Comparison of ENCODE assay signal across 12 mouse cellular contexts in genomic region chr19:16140710-16141109, GRCm38 (mm10). TPM values are rescaled to one million over a fixed set of nuclear protein-coding genes. Genes with fewer than 3 reads are reported as not detected.
DNase-seq lines count a peak whose midpoint lies in the region; ATAC-seq and TF ChIP-seq lines count a peak whose summit lies in the region.
"Had no signal": no experiment of that assay in that cellular context is flagged by ENCODE, and none has a peak within 500 bp of the region (broad histone marks: within the 10 kb centered on the region; RNA-seq: fewer than 3 reads in every experiment).

No protein-coding gene starts in this region.

- H3K9ac ChIP-seq in stomach, embryonic 16.5 days (ENCODE audit: low read length) = 0 out of 2 replicates have a peak overlapping the region, but pooled peaks have one; percentile 16
- H3K9ac ChIP-seq in stomach, postnatal 0 days (ENCODE audit: low read length) = no peak overlapping the region
- H3K9ac ChIP-seq in liver, embryonic 13.5 days = no peak overlapping the region
- H3K9ac ChIP-seq: lung, embryonic 15.5 days; neural tube, embryonic 12.5 days had no signal

- peak overlapping the region; percentile 52 for H3K27ac ChIP-seq in kidney, adult 2 months (ENCODE audit: insufficient read depth, low read depth, low read length)
- no peak overlapping the region for H3K27ac ChIP-seq in stomach, embryonic 16.5 days (ENCODE audit: low read length)
- no peak overlapping the region for H3K27ac ChIP-seq in stomach, postnatal 0 days (replicated peaks)
- peak overlapping the region; percentile 43; the same call in 1 of the 2 replicates for H3K27ac ChIP-seq in liver, embryonic 13.5 days
- H3K27ac ChIP-seq: lung, embryonic 15.5 days; neural tube, embryonic 12.5 days had no signal

- no peaks in the 10 kb centered on the region for H3K27me3 ChIP-seq in kidney, adult 2 months (replicated peaks; ENCODE audit: control insufficient read depth, insufficient read depth, low read length)
- H3K27me3 ChIP-seq in stomach, embryonic 16.5 days (ENCODE audit: control insufficient read depth, insufficient read depth, low read length) = no peaks in the 10 kb centered on the region
- H3K27me3 ChIP-seq in stomach, postnatal 0 days (ENCODE audit: control insufficient read depth, insufficient read depth, low read length) = no peaks in the 10 kb centered on the region
- H3K27me3 ChIP-seq in liver, embryonic 13.5 days = peaks cover 17% of the 10 kb centered on the region
- H3K27me3 ChIP-seq in splenic B cell, adult 2 months (ENCODE audit: control insufficient read depth, insufficient read depth, low read length, poor library complexity, severe bottlenecking) = no peaks in the 10 kb centered on the region
- H3K27me3 ChIP-seq: lung, embryonic 15.5 days; neural tube, embryonic 12.5 days had no signal

- no peaks in the 10 kb centered on the region for H3K9me3 ChIP-seq in stomach, embryonic 16.5 days (replicated peaks; ENCODE audit: control insufficient read depth, low read length)
- no peaks in the 10 kb centered on the region for H3K9me3 ChIP-seq in stomach, postnatal 0 days (ENCODE audit: control insufficient read depth, low read length)
- H3K9me3 ChIP-seq in liver, embryonic 13.5 days (replicated peaks) = no peaks in the 10 kb centered on the region
- H3K9me3 ChIP-seq: lung, embryonic 15.5 days; neural tube, embryonic 12.5 days had no signal

- DNase-seq in kidney, adult 2 months = peak; percentile 41
- no peak for DNase-seq in kidney, postnatal 10 days
- no peak for DNase-seq in stomach, postnatal 0 days (ENCODE audit: low spot score)
- no peak for DNase-seq in liver, embryonic 13.5 days
- peak; percentile 24 for DNase-seq in splenic B cell, adult 2 months (ENCODE audit: low read depth, low spot score)
- DNase-seq in embryo, embryonic 9.5 days (ENCODE audit: extremely low spot score) = no peak
- DNase-seq in embryo, embryonic 10 days (ENCODE audit: low spot score) = no peak
- DNase-seq: adrenal gland, postnatal 10 days; cerebellum, postnatal 14 days had no signal

- H3K4me3 ChIP-seq in kidney, adult 2 months (ENCODE audit: insufficient read depth, low read depth, low read length) = no peak overlapping the region
- H3K4me3 ChIP-seq in stomach, embryonic 16.5 days (replicated peaks; ENCODE audit: low read length) = no peak overlapping the region
- H3K4me3 ChIP-seq in stomach, postnatal 0 days (ENCODE audit: low read depth, low read length) = no peak overlapping the region
- no peak overlapping the region for H3K4me3 ChIP-seq in liver, embryonic 13.5 days (replicated peaks)
- H3K4me3 ChIP-seq: lung, embryonic 15.5 days; neural tube, embryonic 12.5 days had no signal

- no peaks in the 10 kb centered on the region for H3K36me3 ChIP-seq in kidney, adult 2 months (ENCODE audit: control insufficient read depth, insufficient read depth, low read length)
- H3K36me3 ChIP-seq in stomach, embryonic 16.5 days (ENCODE audit: control insufficient read depth, insufficient read depth, low read length) = no peaks in the 10 kb centered on the region
- H3K36me3 ChIP-seq in stomach, postnatal 0 days (ENCODE audit: control insufficient read depth, insufficient read depth, low read length) = no peaks in the 10 kb centered on the region
- H3K36me3 ChIP-seq in liver, embryonic 13.5 days = no peaks in the 10 kb centered on the region
- no peaks in the 10 kb centered on the region for H3K36me3 ChIP-seq in splenic B cell, adult 2 months (ENCODE audit: control insufficient read depth, insufficient read depth, low read length, poor library complexity, severe bottlenecking)

- 21% methylated on average over 4 of the region's 4 CpGs for WGBS in kidney, adult 2 months
- WGBS in stomach, embryonic 16.5 days = 55% methylated on average over 4 of the region's 4 CpGs
- 62% methylated on average over 4 of the region's 4 CpGs for WGBS in stomach, postnatal 0 days
- WGBS in liver, embryonic 13.5 days (ENCODE audit: insufficient replicate concordance) = 30% methylated on average over 4 of the region's 4 CpGs

- H3K4me2 ChIP-seq in stomach, embryonic 16.5 days (ENCODE audit: low read depth, low read length) = no peak overlapping the region
- H3K4me2 ChIP-seq in stomach, postnatal 0 days (replicated peaks; ENCODE audit: low read depth) = no peak overlapping the region
- H3K4me2 ChIP-seq in liver, embryonic 13.5 days = peak overlapping the region; percentile 12; the same call in 1 of the 2 replicates
- H3K4me2 ChIP-seq: lung, embryonic 15.5 days; neural tube, embryonic 12.5 days had no signal

- no peak for TF ChIP-seq CTCF in kidney, adult 2 months (conservative IDR thresholded peaks at IDR 0.05; ENCODE audit: insufficient read depth, insufficient read length, low read depth, low read length)
- no peak for TF ChIP-seq CTCF in stomach, postnatal 0 days (IDR thresholded peaks at IDR 0.05; ENCODE audit: low read depth)

- peaks cover 30% of the 10 kb centered on the region for H3K4me1 ChIP-seq in kidney, adult 2 months (ENCODE audit: control insufficient read depth, insufficient read depth, low read length)
- peaks cover 46% of the 10 kb centered on the region for H3K4me1 ChIP-seq in stomach, embryonic 16.5 days (ENCODE audit: control insufficient read depth, insufficient read depth, low read length)
- peaks cover 7% of the 10 kb centered on the region for H3K4me1 ChIP-seq in stomach, postnatal 0 days (replicated peaks; ENCODE audit: control insufficient read depth, insufficient read depth)
- peaks cover 57% of the 10 kb centered on the region for H3K4me1 ChIP-seq in liver, embryonic 13.5 days (replicated peaks)

- no peak for TF ChIP-seq EP300 in stomach, postnatal 0 days (optimal IDR thresholded peaks at IDR 0.05)

- TF ChIP-seq POLR2A in kidney, adult 2 months (IDR thresholded peaks at IDR 0.05; ENCODE audit: low read depth, low read length) = no peak

- ATAC-seq in stomach, embryonic 16.5 days (ENCODE audit: insufficient read depth, low FRiP score) = no peak
- no peak for ATAC-seq in stomach, postnatal 0 days (ENCODE audit: low FRiP score, low TSS enrichment)
- no peak for ATAC-seq in liver, embryonic 13.5 days (ENCODE audit: low read depth)

RNA-seq across cellular contexts. Expression of gene Gnaq, which starts 8.1 kb away (rescaled TPM):
- 13.2 and 15.6 TPM in 2 replicates for polyA plus RNA-seq in kidney, adult 2 months (2012; rRNA removed)
- polyA plus RNA-seq in stomach, embryonic 16.5 days (2015; fragmentation: Nextera tagmentation; extraction: Ambion mirVana) = 38.8 and 39.4 TPM in 2 replicates
- 18.1 and 18.6 TPM in 2 replicates for polyA plus RNA-seq in stomach, postnatal 0 days (2015; fragmentation: Nextera tagmentation; extraction: Ambion mirVana)
- polyA plus RNA-seq in liver, embryonic 13.5 days (2015; fragmentation: Nextera tagmentation; extraction: Ambion mirVana) = 4.0 and 4.2 TPM in 2 replicates

Comparison
In these comparisons a context has a peak if more than half of its experiments do, and no peak if none do; other contexts are left out.
1. DNase-seq: peak in kidney, adult 2 months (single experiment) and splenic B cell, adult 2 months (single experiment); none in kidney, postnatal 10 days (single experiment), stomach, postnatal 0 days (single experiment), liver, embryonic 13.5 days (single experiment), embryo, embryonic 9.5 days (single experiment) and embryo, embryonic 10 days (single experiment).
2. H3K27ac ChIP-seq: peak in kidney, adult 2 months (single experiment) and liver, embryonic 13.5 days (single experiment); none in stomach, embryonic 16.5 days (single experiment) and stomach, postnatal 0 days (single experiment).